Mouse (Mus musculus): ENCODE results near the gene Hoxa11.

DNA sequence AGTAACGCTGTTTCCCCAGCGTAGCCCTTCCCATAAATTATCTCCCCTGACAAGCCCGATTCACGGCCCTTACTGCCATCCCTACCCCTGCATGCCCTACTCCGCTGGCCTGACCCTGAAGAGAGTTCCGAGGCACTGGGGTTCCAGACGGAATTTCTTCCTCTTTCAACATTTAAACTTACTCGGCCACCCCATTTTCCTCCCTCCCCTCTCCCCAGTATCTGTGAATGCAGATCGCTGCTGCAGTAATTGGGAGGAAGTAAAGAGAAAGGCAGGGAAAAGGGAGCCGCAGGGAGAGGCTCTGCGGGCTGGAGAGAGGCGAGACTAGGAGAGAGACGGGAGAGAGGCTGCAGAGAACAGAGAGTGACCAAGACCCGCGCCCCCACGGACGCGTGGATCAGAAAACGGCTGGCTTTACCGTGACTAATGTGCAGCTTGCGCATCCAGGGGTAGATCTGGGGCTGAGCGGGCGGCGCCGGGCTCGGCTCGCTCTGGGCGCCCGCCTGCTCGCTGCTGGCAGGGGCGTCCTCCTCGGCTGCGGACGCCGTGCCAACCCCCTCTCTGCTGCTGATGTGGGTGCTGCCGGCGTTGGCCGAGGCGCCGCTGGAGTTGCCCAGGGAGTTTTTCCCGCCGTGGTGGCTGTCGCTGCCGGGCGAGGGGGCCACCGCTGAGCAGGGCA lies 42.1 kb downstream of the Hoxa11 start:
- no peak for TF ChIP-seq CTCF (IDR thresholded peaks at IDR 0.05)
- TF ChIP-seq EP300 (IDR thresholded peaks at IDR 0.05), result no peak
